Mouse (Mus musculus): Measurements from ENCODE around the gene Pmpcb. TPM values are rescaled to one million over a fixed set of nuclear protein-coding genes. Genes with fewer than 3 reads are reported as not detected.
"Not testable (repeated sequence)": the region's sequence is repeated elsewhere in the genome, so short reads cannot be mapped to it uniquely, and the experiment has no call there.

Pmpcb gene
- polyA plus RNA-seq, 1 experiment from 2014 or later = 78.2 TPM

DNA sequence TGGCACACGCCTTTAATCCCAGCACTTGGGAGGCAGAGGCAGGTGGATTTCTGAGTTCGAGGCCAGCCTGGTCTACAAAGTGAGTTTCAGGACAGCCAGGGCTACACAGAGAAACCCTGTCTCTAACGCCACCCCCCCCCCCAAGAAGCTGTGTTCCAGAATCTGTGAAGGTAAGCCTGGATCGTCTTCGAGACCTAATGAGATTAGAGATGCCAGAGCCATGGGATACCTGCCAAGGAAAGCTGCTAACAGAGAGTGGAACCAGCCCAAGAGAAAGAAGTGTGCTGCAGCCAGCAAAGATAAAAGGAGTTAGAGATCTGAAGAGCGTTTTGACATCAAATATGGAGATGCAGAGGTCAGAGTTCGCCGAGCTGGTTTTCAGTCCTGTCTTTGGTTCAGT, 28.9 kb upstream of the Pmpcb start:
- H3K4me3 ChIP-seq; H3K27ac ChIP-seq; DNase-seq (ENCODE audit: low spot score); H3K27me3 ChIP-seq (ENCODE audit: insufficient read depth, poor library complexity, severe bottlenecking); H3K9me3 ChIP-seq; H3K36me3 ChIP-seq; H3K4me1 ChIP-seq (replicated peaks): not testable (repeated sequence)
- 89% methylated on average over 8 of the region's 8 CpGs for WGBS

GRCm38 (mm10) chr5:21712127-21712715, 24.7 kb upstream of the Pmpcb start:
- DNase-seq (ENCODE audit: low spot score) = no peak
- no peak overlapping the region for H3K27ac ChIP-seq
- WGBS = 77% methylated on average over 13 of the region's 13 CpGs

DNA sequence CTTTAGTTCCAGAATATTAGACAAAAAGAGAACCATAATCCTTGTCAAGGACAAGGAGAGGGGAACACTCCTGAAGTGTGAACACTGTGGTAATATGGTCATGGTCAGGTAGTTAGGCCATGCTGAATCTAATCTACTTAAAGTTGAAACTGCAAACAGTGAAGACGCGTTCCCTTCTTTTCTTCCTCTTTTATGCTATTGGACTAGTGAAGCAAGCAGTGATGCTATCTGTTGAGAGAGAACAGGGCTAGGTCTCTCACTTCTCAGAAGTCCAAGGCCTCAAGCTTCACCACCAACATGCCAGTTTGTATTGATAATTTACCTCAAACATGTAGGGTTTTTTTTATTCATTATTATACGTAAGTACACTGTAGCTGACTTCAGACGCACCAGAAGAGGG, 22.5 kb upstream of the Pmpcb start:
- DNase-seq (ENCODE audit: low spot score) = no peak
- no peak overlapping the region for H3K4me3 ChIP-seq
- H3K9me3 ChIP-seq = no peaks in the 10 kb centered on the region
- no peaks in the 10 kb centered on the region for H3K36me3 ChIP-seq
- WGBS = 96% methylated on average over 4 of the region's 4 CpGs
- H3K27ac ChIP-seq = no peak overlapping the region
- no peaks in the 10 kb centered on the region for H3K4me1 ChIP-seq (replicated peaks)
- H3K27me3 ChIP-seq (ENCODE audit: insufficient read depth, poor library complexity, severe bottlenecking) = no peaks in the 10 kb centered on the region

More at GRCm38 (mm10) chr5:21712127-21712715, 24.7 kb upstream of the Pmpcb start:
- Histone ChIP-seq H3K27me3 (ENCODE audit: insufficient read depth, poor library complexity, severe bottlenecking) (no peaks in the 10 kb centered on the region), H3K4me3 (no peak overlapping the region), H3K9me3 (no peaks in the 10 kb centered on the region), H3K36me3 (no peaks in the 10 kb centered on the region), H3K4me1 (replicated peaks) (no peaks in the 10 kb centered on the region)

GRCm38 (mm10) chr5:21717165-21717715, 19.7 kb upstream of the Pmpcb start:
- H3K27ac ChIP-seq = no peak overlapping the region

GRCm38 (mm10) chr5:21718546-21718945, 18.4 kb upstream of the Pmpcb start:
- Histone ChIP-seq H3K4me1 (replicated peaks) (no peaks in the 10 kb centered on the region), H3K27ac (no peak overlapping the region)
- no peak for DNase-seq (ENCODE audit: low spot score)

More at GRCm38 (mm10) chr5:21717165-21717715, 19.7 kb upstream of the Pmpcb start:
- Histone ChIP-seq H3K4me1 (replicated peaks) (no peaks in the 10 kb centered on the region), H3K27me3 (ENCODE audit: insufficient read depth, poor library complexity, severe bottlenecking) (no peaks in the 10 kb centered on the region), H3K36me3 (no peaks in the 10 kb centered on the region), H3K9me3 (no peaks in the 10 kb centered on the region), H3K4me3 (no peak overlapping the region)
- DNase-seq (ENCODE audit: low spot score) = no peak
- WGBS = 82% methylated on average over 10 of the region's 10 CpGs

GRCm38 (mm10) chr5:21719209-21719608, 17.7 kb upstream of the Pmpcb start:
- 91% methylated on average over 2 of the region's 2 CpGs for WGBS
- H3K9me3 ChIP-seq = no peaks in the 10 kb centered on the region

More at GRCm38 (mm10) chr5:21718546-21718945, 18.4 kb upstream of the Pmpcb start:
- Histone ChIP-seq H3K9me3 (no peaks in the 10 kb centered on the region), H3K27me3 (ENCODE audit: insufficient read depth, poor library complexity, severe bottlenecking) (no peaks in the 10 kb centered on the region), H3K4me3 (no peak overlapping the region), H3K36me3 (no peaks in the 10 kb centered on the region)
- 86% methylated on average over 5 of the region's 5 CpGs for WGBS

GRCm38 (mm10) chr5:21724427-21724826, 12.5 kb upstream of the Pmpcb start:
- Histone ChIP-seq H3K27me3 (ENCODE audit: insufficient read depth, poor library complexity, severe bottlenecking) (no peaks in the 10 kb centered on the region), H3K9me3 (no peaks in the 10 kb centered on the region), H3K27ac (peak overlapping the region; percentile 79), H3K4me3 (no peak overlapping the region), H3K4me1 (replicated peaks) (peaks cover 17% of the 10 kb centered on the region), H3K36me3 (no peaks in the 10 kb centered on the region)
- DNase-seq (ENCODE audit: low spot score) = no peak
- WGBS = 71% methylated on average over 1 of the region's 1 CpGs

More at GRCm38 (mm10) chr5:21719209-21719608, 17.7 kb upstream of the Pmpcb start:
- Histone ChIP-seq H3K27ac (no peak overlapping the region), H3K4me1 (replicated peaks) (peaks cover 4% of the 10 kb centered on the region; the same call in 1 of the 2 replicates), H3K36me3 (no peaks in the 10 kb centered on the region), H3K4me3 (no peak overlapping the region), H3K27me3 (ENCODE audit: insufficient read depth, poor library complexity, severe bottlenecking) (no peaks in the 10 kb centered on the region)
- no peak for DNase-seq (ENCODE audit: low spot score)

- no peaks in the 10 kb centered on the region for H3K36me3 ChIP-seq
- H3K27me3 ChIP-seq (ENCODE audit: insufficient read depth, poor library complexity, severe bottlenecking) = no peaks in the 10 kb centered on the region
- 54% methylated on average over 7 of the region's 7 CpGs for WGBS
- H3K4me3 ChIP-seq = no peak overlapping the region
- peaks cover 17% of the 10 kb centered on the region for H3K4me1 ChIP-seq (replicated peaks)
- peak overlapping the region; percentile 79 for H3K27ac ChIP-seq
- no peak for DNase-seq (ENCODE audit: low spot score)
- no peaks in the 10 kb centered on the region for H3K9me3 ChIP-seq
Observed at GRCm38 (mm10) chr5:21724872-21725271, 12.1 kb upstream of the Pmpcb start.

DNA sequence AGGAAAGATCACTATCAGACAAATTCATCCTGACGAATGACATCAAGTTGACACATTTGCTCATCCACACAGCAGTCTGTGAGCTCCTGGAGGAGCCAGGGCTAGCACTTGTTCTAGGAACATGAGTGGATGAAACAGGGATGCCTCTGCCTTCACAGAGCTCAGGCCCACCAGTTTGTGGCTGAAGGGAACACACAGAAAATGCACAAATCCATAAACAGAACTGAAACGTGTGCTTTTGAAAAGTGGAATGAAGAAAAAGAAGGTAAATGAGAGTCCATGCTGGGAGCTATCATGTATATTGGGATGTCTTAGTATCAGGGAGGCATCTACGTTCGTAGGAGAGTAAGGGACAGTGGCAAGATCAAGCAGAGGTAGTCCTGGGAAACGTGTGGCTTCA, 7.8 kb upstream of the Pmpcb start:
- WGBS = 77% methylated on average over 5 of the region's 5 CpGs
- peaks cover 44% of the 10 kb centered on the region for H3K4me1 ChIP-seq (replicated peaks)

DNA sequence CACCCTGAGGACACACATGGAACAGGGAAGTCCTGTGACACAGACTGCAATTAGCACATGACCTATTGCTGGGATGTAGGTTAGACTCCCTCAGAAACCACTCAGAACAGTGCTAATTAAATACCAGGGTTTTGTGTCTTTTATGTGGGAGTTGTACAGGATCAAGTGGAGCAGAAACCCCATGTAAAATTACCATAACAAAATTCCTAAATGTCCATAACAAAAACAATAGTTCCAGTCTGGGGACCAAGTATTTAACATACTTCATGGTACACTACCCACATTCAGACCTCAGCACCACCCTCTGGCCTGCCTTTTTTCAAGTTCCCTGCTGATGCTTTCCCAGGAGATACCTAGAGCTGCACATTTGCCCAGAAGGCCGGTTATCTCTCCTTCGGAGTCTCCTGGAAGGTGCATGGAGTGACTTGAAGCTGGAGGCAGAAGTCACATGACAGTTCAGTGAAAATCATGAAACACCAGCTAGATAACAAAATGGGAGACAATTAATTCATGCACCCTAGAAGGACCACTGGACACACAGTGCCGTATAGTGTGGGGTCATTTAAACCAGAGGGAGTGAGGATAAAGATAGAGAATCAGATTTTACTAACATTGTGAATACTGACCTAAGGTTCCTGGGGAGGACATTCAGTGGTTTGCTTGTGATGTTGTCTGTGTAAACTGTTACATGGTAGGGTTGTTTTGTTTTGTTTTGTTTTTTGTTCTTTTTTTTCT, 4.6 kb upstream of the Pmpcb start:
- DNase-seq (ENCODE audit: low spot score) = peak; percentile 36
- no peak overlapping the region for H3K4me3 ChIP-seq
- no peaks in the 10 kb centered on the region for H3K36me3 ChIP-seq
- no peaks in the 10 kb centered on the region for H3K27me3 ChIP-seq (ENCODE audit: insufficient read depth, poor library complexity, severe bottlenecking)
- 42% methylated on average over 3 of the region's 3 CpGs for WGBS
- peak overlapping the region; percentile 89 for H3K27ac ChIP-seq
- no peaks in the 10 kb centered on the region for H3K9me3 ChIP-seq
- peaks cover 39% of the 10 kb centered on the region for H3K4me1 ChIP-seq (replicated peaks)

More for the DNA sequence above, 7.8 kb upstream of the Pmpcb start:
- Histone ChIP-seq H3K36me3 (no peaks in the 10 kb centered on the region), H3K4me3 (no peak overlapping the region), H3K27ac (no peak overlapping the region), H3K27me3 (ENCODE audit: insufficient read depth, poor library complexity, severe bottlenecking) (no peaks in the 10 kb centered on the region), H3K9me3 (no peaks in the 10 kb centered on the region)
- DNase-seq (ENCODE audit: low spot score) = no peak

DNA sequence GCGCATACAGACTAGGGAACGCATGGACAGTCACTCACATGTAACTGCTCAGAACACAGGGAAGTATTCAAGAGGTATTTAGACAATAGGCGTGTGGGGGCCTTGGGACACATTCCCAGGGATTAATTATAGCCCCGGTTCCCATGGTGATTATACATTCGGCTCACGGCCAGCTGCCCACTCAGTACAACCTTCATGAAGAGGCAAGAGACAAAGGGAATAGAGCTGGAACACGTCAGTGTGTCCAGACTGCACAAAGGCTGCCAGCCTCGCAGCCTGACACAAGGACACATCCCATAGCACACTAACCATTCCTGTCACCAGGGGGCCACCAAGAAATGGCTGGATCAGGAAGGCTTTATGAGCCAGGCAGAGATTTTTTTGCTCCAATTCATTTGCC, 4.0 kb upstream of the Pmpcb start:
- DNase-seq (ENCODE audit: low spot score) = peak; percentile 84
- no peaks in the 10 kb centered on the region for H3K36me3 ChIP-seq
- H3K4me3 ChIP-seq = no peak overlapping the region
- H3K9me3 ChIP-seq = no peaks in the 10 kb centered on the region
- 24% methylated on average over 8 of the region's 8 CpGs for WGBS
- H3K4me1 ChIP-seq (replicated peaks) = peaks cover 43% of the 10 kb centered on the region
- H3K27me3 ChIP-seq (ENCODE audit: insufficient read depth, poor library complexity, severe bottlenecking) = no peaks in the 10 kb centered on the region
- peak overlapping the region; percentile 89 for H3K27ac ChIP-seq

- 86% methylated on average over 20 of the region's 20 CpGs for WGBS
- Histone ChIP-seq H3K27me3 (ENCODE audit: insufficient read depth, poor library complexity, severe bottlenecking) (no peaks in the 10 kb centered on the region), H3K36me3 (peaks cover 17% of the 10 kb centered on the region), H3K4me1 (replicated peaks) (peaks cover 49% of the 10 kb centered on the region), H3K27ac (0 out of 2 replicates have a peak overlapping the region, but pooled peaks have one; percentile 67), H3K4me3 (no peak overlapping the region), H3K9me3 (no peaks in the 10 kb centered on the region)
- DNase-seq (ENCODE audit: low spot score) = no peak
Observed at GRCm38 (mm10) chr5:21735100-21735499, 1.8 kb upstream of the Pmpcb start.

GRCm38 (mm10) chr5:21735584-21735983, 1.4 kb upstream of the Pmpcb start:
- Histone ChIP-seq H3K4me1 (replicated peaks) (peaks cover 49% of the 10 kb centered on the region), H3K36me3 (peaks cover 22% of the 10 kb centered on the region), H3K9me3 (no peaks in the 10 kb centered on the region), H3K27me3 (ENCODE audit: insufficient read depth, poor library complexity, severe bottlenecking) (no peaks in the 10 kb centered on the region), H3K27ac (no peak overlapping the region), H3K4me3 (no peak overlapping the region)
- peak; percentile 64 for DNase-seq (ENCODE audit: low spot score)
- WGBS = 31% methylated on average over 10 of the region's 10 CpGs

Measured in hindbrain, embryonic 10.5 days (tissue).